Mouse (Mus musculus) skeletal muscle tissue, adult 2 months (tissue): ENCODE results near the gene Capn5.

Experiments used
- DNase-seq: peaks from one replicate; pipeline ENCODE4 v3.0.0-alpha.2; 2012; ENCODE audit warnings: low read depth, low spot score

Gene Capn5

DNA sequence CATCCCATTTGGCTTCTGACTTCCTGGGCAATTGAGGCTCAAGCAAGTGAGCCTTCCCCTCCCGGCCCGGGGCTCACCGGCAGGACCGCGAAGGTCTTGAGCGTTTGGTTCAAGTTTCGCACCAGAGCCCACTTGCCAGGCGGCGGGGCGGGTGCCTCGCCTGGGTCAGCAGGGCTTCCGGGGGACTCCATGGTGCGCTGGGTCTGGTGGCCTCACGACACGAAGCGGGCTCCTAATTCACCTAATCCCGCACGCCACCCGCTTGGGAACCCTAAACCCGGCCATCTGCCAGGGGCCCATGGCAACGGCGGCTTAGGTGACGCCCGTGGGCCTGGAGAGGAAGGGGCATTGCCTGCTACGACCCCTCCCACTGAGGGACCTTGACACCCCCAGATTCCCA is 66.8 kb downstream of the Capn5 start:
- DNase-seq = no peak

DNA sequence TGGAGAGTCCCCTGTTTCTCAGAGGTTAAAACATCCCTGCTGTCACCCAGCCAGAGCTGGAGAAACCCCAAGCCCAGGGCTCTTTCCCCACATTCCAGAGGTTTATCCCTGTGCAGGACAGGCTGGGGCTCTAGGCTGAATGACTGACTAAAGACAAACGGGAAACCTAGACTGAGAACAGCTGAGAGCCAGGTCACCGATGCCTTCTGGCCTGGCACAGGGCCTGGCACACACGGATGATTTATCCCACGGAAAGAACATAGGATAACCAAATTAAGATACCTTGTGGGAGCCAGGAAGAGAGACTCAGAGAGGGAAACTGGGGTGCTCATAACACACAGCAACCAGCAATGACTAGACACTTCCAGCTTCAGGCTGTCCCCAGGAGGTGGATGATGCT is 68.3 kb downstream of the Capn5 start:
- no peak for DNase-seq

DNA sequence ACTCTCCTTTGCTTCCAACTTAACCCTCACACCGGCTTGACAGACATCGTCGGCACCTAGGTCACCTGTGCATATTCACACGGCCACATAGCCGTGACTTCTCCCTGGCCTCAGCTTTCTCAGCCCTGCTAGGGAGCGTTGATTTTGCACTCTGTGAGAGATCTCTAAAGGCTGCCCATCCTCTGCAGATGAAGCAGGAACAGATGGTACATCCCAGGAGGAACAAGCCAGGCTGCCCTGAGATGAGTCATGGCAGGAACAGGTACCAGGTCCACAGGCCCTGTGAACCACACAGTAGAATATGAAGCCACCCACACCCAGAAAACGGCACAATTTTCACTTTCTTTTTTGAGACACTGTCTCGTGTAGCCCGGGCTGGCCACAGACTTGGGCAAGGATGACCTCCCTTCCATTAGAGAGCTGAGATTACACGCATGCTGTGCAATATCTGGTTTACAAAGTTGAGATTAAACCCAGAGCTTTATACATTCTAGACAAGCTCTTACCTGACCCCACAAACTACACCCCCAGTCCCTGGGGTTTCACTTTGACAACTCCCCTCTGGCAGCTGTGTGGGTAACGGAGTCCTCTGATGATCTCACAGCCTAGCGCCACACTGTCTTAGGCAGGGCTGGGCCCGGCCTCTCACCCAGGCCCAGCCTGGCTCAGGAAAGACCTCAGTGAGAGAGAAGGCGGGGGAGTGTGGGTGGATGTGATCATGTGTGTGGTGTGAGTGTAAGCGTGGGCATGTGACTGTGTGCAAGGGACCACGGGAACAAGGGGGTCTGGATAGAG is 69.2 kb downstream of the Capn5 start:
- no peak for DNase-seq

GRCm38 (mm10) chr7:98106272-98106671 is 71.8 kb downstream of the Capn5 start:
- DNase-seq = no peak

DNA sequence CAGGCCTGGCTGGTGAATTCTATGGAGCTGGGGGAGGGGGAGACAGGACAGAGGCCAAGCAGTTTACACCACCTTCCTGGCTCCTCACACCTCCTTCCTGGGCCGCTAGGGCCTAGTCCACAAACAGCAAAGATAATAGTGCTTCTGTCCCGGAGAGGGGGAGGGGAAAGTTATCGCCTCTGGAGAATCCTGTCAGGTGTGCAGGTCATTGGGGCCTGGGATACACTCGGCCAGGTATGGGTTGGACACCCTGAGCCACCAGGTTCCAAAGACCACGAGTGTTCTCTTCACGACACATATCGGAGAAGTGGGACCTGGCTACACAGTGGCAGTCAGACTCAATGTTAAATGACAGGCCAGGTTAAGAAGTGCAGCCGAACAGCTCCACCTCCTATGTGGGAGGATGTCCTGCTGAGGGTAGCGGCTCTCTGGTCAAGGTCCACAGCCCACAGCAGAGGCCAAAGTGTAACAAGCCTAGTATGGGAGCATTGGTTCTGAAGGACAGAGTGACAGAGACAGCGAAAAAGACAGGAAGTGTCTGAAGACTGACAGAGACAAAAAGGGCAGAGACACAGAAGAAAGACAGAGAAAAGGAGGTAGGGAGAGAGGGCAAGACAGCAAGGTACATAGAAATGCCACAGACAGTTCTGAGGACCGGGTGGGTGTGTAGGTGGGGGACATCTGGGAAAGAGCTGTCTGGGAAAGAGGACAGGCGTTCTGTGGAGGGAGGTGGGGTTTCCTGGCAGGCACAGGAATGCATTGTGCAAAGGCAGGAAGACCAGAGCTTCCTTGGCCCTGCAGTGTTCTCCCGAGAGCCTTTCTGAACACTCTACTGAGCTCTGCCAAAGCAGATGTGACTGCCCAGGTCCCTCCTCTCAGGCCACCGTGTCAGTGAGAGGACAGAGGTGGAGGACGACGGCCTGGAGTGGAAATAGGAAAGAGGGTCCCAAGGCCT is 73.3 kb downstream of the Capn5 start:
- DNase-seq = peak; percentile 27

DNA sequence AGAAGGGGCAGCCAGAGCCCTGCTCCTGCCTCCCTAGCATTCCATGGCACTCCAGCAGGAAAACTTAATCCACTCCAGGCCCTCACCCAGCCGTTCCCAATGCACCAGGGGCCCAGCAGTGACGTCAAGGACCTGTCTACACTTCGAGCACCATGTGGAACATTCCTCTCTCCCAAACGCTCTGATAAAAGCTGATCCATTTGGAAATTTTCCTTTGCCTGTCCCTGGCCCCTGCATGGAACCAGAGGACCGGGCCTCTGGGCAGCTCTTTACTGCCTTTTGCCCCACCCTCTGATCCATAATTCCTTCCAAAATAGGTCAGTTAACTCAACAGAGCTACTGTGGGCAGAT is 74.2 kb downstream of the Capn5 start:
- DNase-seq = no peak

- peak; percentile 83 for DNase-seq
Measured at GRCm38 (mm10) chr7:98103002-98103941, 74.8 kb downstream of the Capn5 start.

DNA sequence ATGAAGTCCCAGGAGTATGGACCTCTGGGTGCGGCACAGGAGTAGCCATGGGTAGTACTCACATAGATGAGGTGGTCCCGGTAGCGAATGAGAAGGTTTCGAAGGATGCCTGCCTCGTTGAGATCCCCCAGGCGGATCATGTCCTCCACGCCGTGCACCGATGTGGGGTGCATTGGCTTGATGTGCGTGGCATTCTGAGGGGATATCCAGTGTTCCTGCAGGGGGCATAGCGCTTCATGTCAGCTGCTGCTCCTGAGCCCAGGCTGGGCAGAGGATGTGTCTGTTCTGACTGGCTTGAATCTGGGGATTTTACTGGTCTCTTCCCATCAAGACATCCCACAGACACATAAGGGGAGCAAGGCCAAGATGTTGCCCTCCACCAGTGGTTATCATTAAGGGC is 75.6 kb downstream of the Capn5 start:
- no peak for DNase-seq

GRCm38 (mm10) chr7:98097557-98097956 is 80.5 kb downstream of the Capn5 start:
- no peak for DNase-seq

GRCm38 (mm10) chr7:98095852-98096251 is 82.2 kb downstream of the Capn5 start:
- DNase-seq = no peak

DNA sequence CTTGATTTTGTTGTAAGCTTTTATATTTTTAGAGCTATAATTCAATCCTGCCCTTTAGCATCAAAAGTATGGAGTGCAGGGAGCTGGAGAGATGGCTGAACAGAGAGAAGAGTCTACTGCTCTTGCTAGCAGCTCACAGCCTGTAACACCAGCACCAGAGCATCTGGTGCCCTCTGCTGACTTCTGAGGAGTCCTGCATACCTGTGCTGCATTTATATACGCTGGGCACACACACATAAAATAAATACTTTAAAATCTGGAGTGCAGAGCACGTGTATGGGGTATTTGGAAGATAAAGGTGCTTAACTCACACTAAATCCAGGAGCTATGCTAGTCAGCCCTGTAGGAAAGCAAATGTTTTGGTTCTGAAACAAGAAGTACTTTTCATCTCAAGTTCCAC is 91.7 kb downstream of the Capn5 start:
- no peak for DNase-seq

GRCm38 (mm10) chr7:98085314-98085713 is 92.8 kb downstream of the Capn5 start:
- DNase-seq = no peak

GRCm38 (mm10) chr7:98084541-98085293 is 93.4 kb downstream of the Capn5 start:
- DNase-seq = no peak

- DNase-seq = no peak
Measured at GRCm38 (mm10) chr7:98082376-98082775, 95.7 kb downstream of the Capn5 start.

- DNase-seq = no peak
Measured at GRCm38 (mm10) chr7:98077453-98077852, 100.6 kb downstream of the Capn5 start.

GRCm38 (mm10) chr7:98071620-98072019 is 106.5 kb downstream of the Capn5 start:
- peak; percentile 64 for DNase-seq
